Mouse (Mus musculus): ENCODE data around the gene Tex19.1.
A peak's percentile ranks its signal among the peaks of the same experiment; 100 is the strongest.
"Not testable (repeated sequence)": the region's sequence is repeated elsewhere in the genome, so short reads cannot be mapped to it uniquely, and the experiment has no call there.

Tex19.1 gene

GRCm38 (mm10) chr11:121145865-121146264 lies at the start of gene Tex19.1:
Tex19.1 (plus strand) TSS chr11:121146143.
- peak; percentile 95 for DNase-seq (ENCODE audit: low read depth, low spot score)

- no peak for DNase-seq (ENCODE audit: low read depth, low spot score)
Measured at GRCm38 (mm10) chr11:121099762-121100161, 46.2 kb upstream of the Tex19.1 start.

- no peak for DNase-seq (ENCODE audit: low read depth, low spot score)
Measured at GRCm38 (mm10) chr11:121100692-121101091, 45.3 kb upstream of the Tex19.1 start.

- no peak for DNase-seq (ENCODE audit: low read depth, low spot score)
Measured at GRCm38 (mm10) chr11:121101124-121101805, 44.7 kb upstream of the Tex19.1 start.

GRCm38 (mm10) chr11:121107242-121107641 lies 38.7 kb upstream of the Tex19.1 start:
- DNase-seq (ENCODE audit: low read depth, low spot score), result not testable (repeated sequence)

GRCm38 (mm10) chr11:121108061-121108460 lies 37.9 kb upstream of the Tex19.1 start:
- no peak for DNase-seq (ENCODE audit: low read depth, low spot score)

- no peak for DNase-seq (ENCODE audit: low read depth, low spot score)
Measured at GRCm38 (mm10) chr11:121109986-121110385, 36.0 kb upstream of the Tex19.1 start.

GRCm38 (mm10) chr11:121111051-121111450 lies 34.9 kb upstream of the Tex19.1 start:
- no peak for DNase-seq (ENCODE audit: low read depth, low spot score)

- no peak for DNase-seq (ENCODE audit: low read depth, low spot score)
Measured at GRCm38 (mm10) chr11:121111601-121112000, 34.3 kb upstream of the Tex19.1 start.

GRCm38 (mm10) chr11:121112091-121112775 lies 33.7 kb upstream of the Tex19.1 start:
- DNase-seq (ENCODE audit: low read depth, low spot score), result no peak

GRCm38 (mm10) chr11:121118106-121118505 lies 27.8 kb upstream of the Tex19.1 start:
- peak; percentile 61 for DNase-seq (ENCODE audit: low read depth, low spot score)

- no peak for DNase-seq (ENCODE audit: low read depth, low spot score)
Measured at GRCm38 (mm10) chr11:121118577-121118976, 27.4 kb upstream of the Tex19.1 start, which contains the start of gene Tex19.2. Tex19.2 (minus strand) TSS chr11:121118677.

- no peak for DNase-seq (ENCODE audit: low read depth, low spot score)
Measured at GRCm38 (mm10) chr11:121121151-121121550, 24.8 kb upstream of the Tex19.1 start.

- DNase-seq (ENCODE audit: low read depth, low spot score), result no peak
Measured at GRCm38 (mm10) chr11:121122024-121122670, 23.8 kb upstream of the Tex19.1 start.

- DNase-seq (ENCODE audit: low read depth, low spot score), result no peak
Measured at GRCm38 (mm10) chr11:121123438-121123837, 22.5 kb upstream of the Tex19.1 start.

- DNase-seq (ENCODE audit: low read depth, low spot score), result no peak
Measured at GRCm38 (mm10) chr11:121125522-121126172, 20.3 kb upstream of the Tex19.1 start.

- DNase-seq (ENCODE audit: low read depth, low spot score), result peak; percentile 84
Measured at GRCm38 (mm10) chr11:121126395-121126794, 19.5 kb upstream of the Tex19.1 start.

GRCm38 (mm10) chr11:121127441-121127840 lies 18.5 kb upstream of the Tex19.1 start:
- DNase-seq (ENCODE audit: low read depth, low spot score), result no peak

- DNase-seq (ENCODE audit: low read depth, low spot score), result no peak
Measured at GRCm38 (mm10) chr11:121129616-121130015, 16.3 kb upstream of the Tex19.1 start.

GRCm38 (mm10) chr11:121134600-121134999 lies 11.3 kb upstream of the Tex19.1 start:
- DNase-seq (ENCODE audit: low read depth, low spot score), result no peak

GRCm38 (mm10) chr11:121137682-121138081 lies 8.3 kb upstream of the Tex19.1 start:
- no peak for DNase-seq (ENCODE audit: low read depth, low spot score)

- peak; percentile 19 for DNase-seq (ENCODE audit: low read depth, low spot score)
Measured at GRCm38 (mm10) chr11:121138732-121139131, 7.2 kb upstream of the Tex19.1 start.
